Mouse (Mus musculus): Measurements from ENCODE around the gene Adam30.

DNA sequence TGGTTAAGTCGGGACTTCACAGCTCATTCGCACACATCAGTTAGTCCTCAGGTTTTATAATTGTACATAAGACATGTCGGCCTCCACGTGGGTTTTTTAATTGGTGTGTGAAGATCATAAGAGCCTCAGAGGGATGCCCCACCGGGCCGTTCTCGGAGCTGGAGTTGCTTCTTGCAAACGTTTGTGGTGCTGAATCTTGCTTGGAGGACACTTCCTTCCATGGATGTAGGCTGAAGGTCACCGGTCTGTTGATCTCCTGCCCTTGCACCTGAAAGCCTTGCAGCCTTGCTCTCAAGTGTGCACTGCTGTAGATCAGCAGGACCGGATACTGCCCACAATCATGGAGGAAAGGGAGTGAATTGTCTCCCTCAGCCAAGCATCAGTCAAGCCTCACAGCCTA, 9.4 kb upstream of the Adam30 start:
- no peak for TF ChIP-seq CTCF (IDR thresholded peaks at IDR 0.05; ENCODE audit: low read depth, low read length)
- TF ChIP-seq POLR2A (IDR thresholded peaks at IDR 0.05; ENCODE audit: insufficient read depth, low read length): no peak
